Mouse (Mus musculus) telencephalon, adult 2 months (tissue): ENCODE data around the gene Id2.

Source experiments
- DNase-seq: peaks from one replicate; pipeline ENCODE4 v3.0.0-alpha.2; 2011; ENCODE audit warnings: low read depth, low spot score

Gene Id2

DNA sequence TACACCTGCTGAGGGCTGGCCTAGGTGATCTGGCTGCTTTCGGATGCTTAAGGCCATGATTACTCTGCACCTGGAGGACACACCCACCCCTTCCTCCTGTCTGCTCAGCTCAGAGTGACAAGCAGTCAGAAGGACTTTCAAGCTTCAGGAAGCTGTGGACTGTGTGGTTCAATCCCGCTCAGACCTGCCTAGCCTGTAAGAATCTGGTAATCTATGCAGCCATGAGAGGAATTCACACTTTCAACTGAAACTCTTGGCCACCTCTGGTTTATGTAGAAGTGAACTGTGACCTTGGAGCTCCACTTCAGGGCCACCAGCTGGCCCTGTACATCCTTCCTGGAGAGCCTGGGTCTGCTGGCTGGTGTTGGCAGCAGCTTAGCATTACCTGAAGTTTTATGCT lies 11.9 kb upstream of the Id2 start:
- DNase-seq = no peak

DNA sequence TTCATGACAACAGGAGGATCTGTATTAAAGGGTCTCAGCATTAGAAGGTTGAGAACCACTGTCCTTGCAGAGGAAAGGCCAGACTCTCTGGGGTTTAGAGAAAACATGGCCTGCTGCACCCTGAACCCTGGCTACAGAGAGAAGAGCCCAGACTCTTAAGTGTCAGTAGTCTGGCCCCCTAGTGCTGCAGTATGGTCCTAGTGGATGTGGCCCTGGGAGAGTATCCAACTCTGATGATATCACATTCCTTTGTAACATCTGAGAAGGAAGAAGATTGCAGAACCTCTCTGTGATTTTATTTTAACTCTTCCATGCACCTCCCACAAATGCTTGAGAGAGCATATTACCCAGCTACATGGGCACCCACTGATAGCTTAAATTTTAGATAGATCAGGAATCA lies 7.6 kb upstream of the Id2 start:
- no peak for DNase-seq

DNA sequence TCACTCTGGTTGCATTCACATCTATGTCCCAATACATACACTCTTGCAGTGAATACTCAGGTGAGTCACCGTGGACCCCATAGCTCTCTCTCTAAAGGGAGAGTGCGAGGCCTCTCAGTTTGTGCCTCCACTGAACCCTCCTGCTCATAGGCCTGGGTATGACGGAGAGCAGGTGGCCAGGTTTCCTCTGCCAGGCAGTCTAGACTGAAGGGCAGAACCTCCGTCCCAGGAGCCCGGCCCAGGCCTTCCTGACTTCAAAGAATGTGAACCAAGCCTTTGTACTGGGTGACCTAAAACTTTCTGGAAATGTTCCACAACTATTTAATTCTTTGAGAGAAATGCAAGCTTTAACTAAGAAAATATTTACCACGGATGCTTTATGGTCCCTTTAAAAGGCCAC lies 7.0 kb upstream of the Id2 start:
- DNase-seq = no peak

GRCm38 (mm10) chr12:25101389-25101788 lies 4.4 kb upstream of the Id2 start:
- DNase-seq = no peak

- no peak for DNase-seq
Observed at GRCm38 (mm10) chr12:25100411-25101217, 3.7 kb upstream of the Id2 start.

- DNase-seq = no peak
Observed at GRCm38 (mm10) chr12:25099563-25100408, 2.8 kb upstream of the Id2 start.

DNA sequence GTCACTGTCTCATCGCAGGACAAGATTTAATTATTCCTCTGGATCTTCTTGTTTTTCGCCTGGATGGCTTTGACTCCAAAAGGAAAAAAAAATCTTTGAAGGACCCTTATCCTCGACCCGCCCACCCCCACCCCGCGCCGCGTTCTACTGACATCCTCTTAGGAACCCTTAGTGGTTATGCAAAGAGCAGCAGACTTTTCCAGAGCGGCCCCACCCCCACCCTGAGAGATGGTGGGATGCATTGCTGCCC lies 2.3 kb upstream of the Id2 start:
- no peak for DNase-seq

DNA sequence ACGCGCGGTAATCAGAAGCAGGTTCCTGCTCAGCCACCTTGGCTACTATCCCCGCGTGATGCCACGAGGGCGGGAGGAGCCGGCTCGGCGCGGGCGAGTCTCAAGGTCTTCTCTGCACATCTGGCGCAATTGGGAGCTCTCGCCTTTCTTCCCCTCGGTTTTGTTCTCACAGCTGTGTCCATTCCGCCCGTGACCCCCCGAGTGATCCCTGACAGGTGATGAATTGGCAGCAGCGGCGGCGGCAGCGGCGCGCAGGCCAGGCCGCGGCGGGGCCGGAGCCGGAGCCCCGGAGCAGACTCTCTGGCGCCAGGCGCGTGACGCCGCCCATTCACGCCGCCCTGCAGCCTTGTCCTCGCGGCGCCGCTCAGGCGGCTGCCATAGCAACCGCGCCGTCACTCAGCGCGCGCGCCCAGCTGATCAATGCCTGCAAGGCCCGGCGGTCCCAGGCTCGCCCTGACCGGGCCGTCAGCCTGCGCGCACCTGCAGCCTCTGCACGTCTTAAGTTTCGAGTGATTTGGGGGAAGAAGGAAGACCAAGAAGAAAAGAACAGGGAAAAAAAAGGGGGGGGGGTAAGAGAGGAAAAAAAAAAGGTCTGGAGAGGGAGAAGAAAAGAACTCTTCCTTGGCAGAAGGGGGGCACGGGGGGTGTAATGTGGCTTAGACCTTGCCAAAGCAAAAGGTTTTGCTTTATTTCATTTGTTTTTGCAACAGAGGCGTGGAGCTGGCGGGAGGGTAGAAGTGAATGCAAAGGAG lies 1.8 kb upstream of the Id2 start:
- no peak for DNase-seq

DNA sequence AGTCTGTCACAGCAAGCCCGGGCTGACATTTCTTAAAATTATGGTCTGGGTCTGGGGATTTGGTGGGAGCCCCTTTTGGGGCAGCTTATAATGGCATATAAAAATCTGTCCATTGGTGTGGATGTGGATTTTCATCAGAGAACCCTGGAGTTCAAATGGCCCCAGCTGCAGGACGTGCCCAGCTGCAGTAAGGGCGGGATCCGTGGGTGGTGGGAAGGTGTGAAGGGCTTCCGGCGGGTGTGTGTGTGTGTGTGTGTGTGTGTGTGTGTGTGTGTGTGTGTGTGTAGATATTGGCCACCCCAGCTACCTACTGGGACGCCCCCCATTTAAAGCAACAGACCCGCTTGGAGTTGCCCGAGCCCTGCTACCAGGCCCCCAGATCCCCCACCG lies 1.2 kb upstream of the Id2 start:
- no peak for DNase-seq

- DNase-seq = no peak
Observed at GRCm38 (mm10) chr12:25097210-25098160, 545 bp upstream of the Id2 start.

- DNase-seq = no peak
Observed at GRCm38 (mm10) chr12:25096640-25097051, 294 bp downstream of the Id2 start.

DNA sequence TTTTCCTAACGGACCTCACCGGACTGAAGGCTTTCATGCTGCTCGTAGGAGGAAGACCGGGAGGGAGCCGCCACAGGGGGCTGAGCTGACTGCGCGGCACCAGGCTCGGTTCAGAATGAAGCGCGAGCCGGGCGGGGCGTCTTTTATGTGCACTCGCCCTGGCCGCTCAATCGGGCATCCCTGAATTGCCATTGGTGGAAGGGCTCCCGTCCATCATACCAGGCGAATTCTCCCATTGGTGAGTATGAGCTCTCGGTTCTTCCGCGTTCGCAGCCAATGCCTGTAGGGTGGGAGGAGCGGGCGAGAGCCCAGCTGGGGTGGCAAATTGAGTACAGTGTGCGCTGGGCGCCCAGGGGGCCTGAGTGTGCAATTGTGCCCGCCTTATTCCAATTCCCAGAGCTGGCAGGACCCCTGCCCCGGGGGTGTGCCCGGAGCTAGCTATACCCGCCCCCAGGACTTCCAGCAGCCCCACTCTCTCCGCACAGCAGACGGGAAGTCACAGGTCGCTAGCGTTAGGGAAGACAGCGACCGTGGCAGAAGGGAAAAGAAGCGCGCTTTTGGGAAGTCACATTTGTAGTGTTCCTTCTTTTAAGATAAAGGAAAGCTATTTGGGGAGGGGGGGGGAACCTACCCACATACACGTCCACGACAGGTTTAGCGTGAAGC lies 833 bp downstream of the Id2 start:
- peak; percentile 96 for DNase-seq

GRCm38 (mm10) chr12:25095538-25095937 lies 1.4 kb downstream of the Id2 start:
- DNase-seq = no peak

DNA sequence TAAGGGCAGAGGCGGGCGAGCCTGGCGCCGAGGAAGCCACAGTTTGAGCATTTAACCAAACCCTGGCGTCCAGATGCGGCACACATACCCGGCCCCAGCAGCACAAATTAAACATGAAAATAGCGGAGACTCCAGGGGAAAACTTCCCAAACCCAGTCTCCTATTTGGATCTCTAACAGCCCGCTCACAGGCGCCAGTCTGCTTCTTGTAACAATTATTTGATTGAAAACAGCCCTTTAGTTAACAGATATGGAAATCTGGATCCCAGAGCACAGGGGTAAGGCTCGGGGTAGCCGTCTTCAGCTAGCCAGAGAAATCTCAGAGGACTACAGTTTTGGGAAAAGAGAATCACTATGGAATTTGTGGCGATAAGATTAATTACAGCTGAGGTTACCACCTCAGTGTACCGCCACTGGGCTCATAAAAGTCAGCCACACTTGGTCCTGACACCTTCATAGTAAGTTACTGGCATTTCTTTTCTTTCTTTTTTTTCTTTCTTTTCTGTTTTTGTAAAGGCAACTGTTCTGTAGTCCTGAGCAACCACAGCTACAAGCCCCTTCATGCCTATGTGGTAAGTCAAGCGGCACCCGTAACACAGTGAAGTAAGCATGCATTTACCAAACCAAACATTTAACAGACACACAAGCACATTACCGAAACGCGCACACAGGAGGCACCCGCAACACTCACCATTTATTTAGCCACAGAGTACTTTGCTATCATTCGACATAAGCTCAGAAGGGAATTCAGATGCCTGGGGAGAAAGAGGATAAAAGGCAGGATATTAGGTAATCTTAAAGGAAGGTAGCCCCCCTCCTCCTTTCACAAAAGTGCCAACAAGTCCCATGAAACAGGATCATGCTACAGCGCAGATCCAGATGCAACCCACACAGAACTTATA lies 2.1 kb downstream of the Id2 start:
- DNase-seq = no peak

DNA sequence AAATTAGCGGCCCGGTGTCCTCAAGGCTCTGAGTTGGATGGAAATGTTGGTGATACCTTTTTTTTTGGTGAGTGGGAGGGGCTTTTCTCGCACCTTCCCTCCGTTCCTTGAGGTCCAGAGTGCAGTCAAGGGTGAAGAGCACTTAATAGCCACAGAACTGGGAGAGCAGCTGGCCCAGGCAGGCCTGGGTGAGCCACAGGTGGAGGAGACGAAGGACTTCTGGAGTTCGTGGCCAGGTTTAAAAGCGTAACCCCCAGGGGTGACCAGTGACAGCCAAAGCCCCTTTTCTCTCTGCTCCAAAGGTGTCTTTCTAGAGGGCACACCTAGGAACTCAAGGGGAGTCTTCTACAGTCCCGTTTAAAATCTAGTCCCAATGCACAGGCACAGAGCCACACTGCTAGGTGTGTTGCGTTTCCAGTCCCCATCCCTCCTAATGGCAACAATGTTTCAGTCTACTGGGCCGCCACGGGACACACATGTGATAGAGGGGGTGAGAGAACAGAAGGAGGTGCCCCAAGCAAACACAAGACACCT lies 3.6 kb downstream of the Id2 start:
- no peak for DNase-seq

DNA sequence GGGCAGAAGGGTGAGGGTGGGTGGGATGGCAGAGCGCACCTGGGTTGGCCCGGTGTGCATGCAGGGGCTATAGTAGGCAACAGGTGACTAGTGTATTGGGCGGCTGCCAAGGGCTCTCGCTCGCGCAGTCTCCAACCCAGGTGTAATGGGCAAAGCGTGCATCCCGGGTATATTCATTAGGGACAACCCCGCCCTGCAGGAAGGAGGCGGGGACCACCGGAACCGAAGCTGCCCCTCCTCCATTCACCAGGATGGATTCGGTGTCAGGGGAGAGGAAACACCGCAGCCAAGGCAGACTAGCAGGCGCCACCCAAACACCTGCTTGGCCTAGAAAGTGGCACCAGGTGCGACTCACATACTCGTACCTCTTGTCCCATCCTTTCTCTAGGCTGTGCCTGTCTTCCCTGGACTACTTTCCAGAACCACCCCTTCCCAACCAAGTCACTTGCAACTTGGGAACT lies 4.2 kb downstream of the Id2 start:
- DNase-seq = no peak

- no peak for DNase-seq
Observed at GRCm38 (mm10) chr12:25092027-25092704, 4.8 kb downstream of the Id2 start.

DNA sequence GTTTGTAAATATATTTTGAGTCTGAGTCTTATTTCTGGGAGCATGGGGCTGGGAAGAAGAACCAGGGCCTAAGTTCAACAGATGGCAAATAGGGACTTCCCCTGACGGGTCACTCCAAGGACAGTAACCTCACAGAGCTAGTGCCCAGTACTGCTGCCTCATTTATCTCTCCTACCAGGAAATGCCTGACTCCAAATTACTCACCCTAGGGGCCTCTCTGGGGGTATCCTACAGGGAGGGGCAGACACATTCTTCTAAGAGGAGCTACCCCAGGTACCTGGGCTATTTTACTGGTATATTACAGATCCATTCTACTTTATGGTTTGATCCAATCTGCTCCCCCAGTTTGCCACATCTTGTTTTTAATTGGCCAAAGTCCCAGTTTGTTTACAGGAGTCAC lies 7.5 kb downstream of the Id2 start:
- no peak for DNase-seq

- no peak for DNase-seq
Observed at GRCm38 (mm10) chr12:25086966-25087365, 10.0 kb downstream of the Id2 start.
